Mouse (Mus musculus) kidney, postnatal 25 days (tissue): ENCODE data around the gene Scd1.

Experiments used
- DNase-seq, 2 experiments: peaks; one replicate each; pipeline ENCODE4 v3.0.0; 2021; ENCODE audit warnings: mixed read lengths in 2 of 2

The Scd1 gene

GRCm38 (mm10) chr19:44407341-44408222 is at the start of gene Scd1:
Gene Scd1, minus strand, starts transcription at chr19:44407879.
- peak; percentile 67 to 82 for DNase-seq

GRCm38 (mm10) chr19:44455356-44455755 is 47.7 kb upstream of the Scd1 start:
- peak; percentile 32 to 60 for DNase-seq

- no peak for DNase-seq
Measured at GRCm38 (mm10) chr19:44454862-44455261, 47.2 kb upstream of the Scd1 start.

GRCm38 (mm10) chr19:44447927-44448326 is 40.2 kb upstream of the Scd1 start:
- DNase-seq = no peak

- no peak for DNase-seq
Measured at GRCm38 (mm10) chr19:44445755-44446154, 38.1 kb upstream of the Scd1 start.

- DNase-seq = no peak
Measured at GRCm38 (mm10) chr19:44439302-44439701, 31.6 kb upstream of the Scd1 start.

GRCm38 (mm10) chr19:44437975-44438374 is 30.3 kb upstream of the Scd1 start:
- DNase-seq = no peak

- no peak for DNase-seq
Measured at GRCm38 (mm10) chr19:44432084-44432483, 24.4 kb upstream of the Scd1 start.

- DNase-seq = no peak
Measured at GRCm38 (mm10) chr19:44427721-44428120, 20.0 kb upstream of the Scd1 start.

GRCm38 (mm10) chr19:44422051-44422631 is 14.5 kb upstream of the Scd1 start:
- DNase-seq = peak; percentile 57 to 82

GRCm38 (mm10) chr19:44419530-44419929 is 11.9 kb upstream of the Scd1 start:
- DNase-seq = no peak

GRCm38 (mm10) chr19:44418945-44419344 is 11.3 kb upstream of the Scd1 start:
- DNase-seq = peak; percentile 64 to 86

GRCm38 (mm10) chr19:44418544-44418943 is 10.9 kb upstream of the Scd1 start:
- no peak for DNase-seq

GRCm38 (mm10) chr19:44418061-44418460 is 10.4 kb upstream of the Scd1 start:
- peak in 1 of 2 experiments; percentile 57 for DNase-seq

GRCm38 (mm10) chr19:44417448-44417847 is 9.8 kb upstream of the Scd1 start:
- no peak for DNase-seq

GRCm38 (mm10) chr19:44416240-44416639 is 8.6 kb upstream of the Scd1 start:
- peak; percentile 28 to 79 for DNase-seq

- no peak for DNase-seq
Measured at GRCm38 (mm10) chr19:44415464-44415863, 7.8 kb upstream of the Scd1 start.

GRCm38 (mm10) chr19:44410269-44410992 is 2.8 kb upstream of the Scd1 start:
- no peak for DNase-seq

GRCm38 (mm10) chr19:44408595-44408994 is 916 bp upstream of the Scd1 start:
- DNase-seq = no peak

- DNase-seq = peak; percentile 67 to 86
Measured at GRCm38 (mm10) chr19:44408223-44408545, 505 bp upstream of the Scd1 start.

GRCm38 (mm10) chr19:44403546-44403945 is 4.1 kb downstream of the Scd1 start:
- no peak for DNase-seq

GRCm38 (mm10) chr19:44400484-44401197 is 7.0 kb downstream of the Scd1 start:
- DNase-seq = no peak

GRCm38 (mm10) chr19:44400076-44400475 is 7.6 kb downstream of the Scd1 start:
- DNase-seq = no peak
